Mouse (Mus musculus): Measurements from ENCODE around the gene Flvcr2. TPM values are rescaled to one million over a fixed set of nuclear protein-coding genes. Genes with fewer than 3 reads are reported as not detected.

Flvcr2 gene
- total RNA-seq, 1 experiment, result 6.7 TPM

- Histone ChIP-seq H3K4me3 (ENCODE audit: insufficient read depth in 1 of 2, low read depth in 1 of 2, low read length in 2 of 2, poor library complexity in 1 of 2, severe bottlenecking in 1 of 2) (no peak overlapping the region), H3K9me3 (ENCODE audit: control insufficient read depth, insufficient read depth, low read depth, low read length) (no peaks in the 10 kb centered on the region), H3K9ac (ENCODE audit: insufficient read depth, low read depth, low read length, poor library complexity, severe bottlenecking) (no peak overlapping the region), H3K36me3 (ENCODE audit: control insufficient read depth, insufficient read depth, low read length, poor library complexity, severe bottlenecking) (peaks cover 15% of the 10 kb centered on the region; the same call in 1 of the 2 replicates), H3K27ac (ENCODE audit: insufficient read depth, low read depth, low read length, poor library complexity, severe bottlenecking) (no peak overlapping the region), H3K4me1 (ENCODE audit: control insufficient read depth in 2 of 2, insufficient read depth in 2 of 2, low read length in 2 of 2, poor library complexity in 1 of 2) (no peaks in the 10 kb centered on the region; a peak in 1 of 4 replicates)
- no peak for TF ChIP-seq CHD2 (IDR thresholded peaks at IDR 0.05; ENCODE audit: low read depth, low read length)
- DNase-seq (ENCODE audit: low read depth, low spot score), result no peak
- in situ Hi-C loops (cut with MboI; ENCODE audit: low sequenced_read_pairs in 2 of 2, unreplicated experiment in 2 of 2), result no loop called here
Measured at GRCm38 (mm10) chr12:85853836-85854235, 107.5 kb downstream of the Flvcr2 start.

GRCm38 (mm10) chr12:85854271-85854670 is 107.9 kb downstream of the Flvcr2 start:
- Histone ChIP-seq H3K4me3 (ENCODE audit: insufficient read depth in 1 of 2, low read depth in 1 of 2, low read length in 2 of 2, poor library complexity in 1 of 2, severe bottlenecking in 1 of 2) (no peak overlapping the region), H3K27ac (ENCODE audit: insufficient read depth, low read depth, low read length, poor library complexity, severe bottlenecking) (no peak overlapping the region), H3K36me3 (ENCODE audit: control insufficient read depth, insufficient read depth, low read length, poor library complexity, severe bottlenecking) (peaks cover 13% of the 10 kb centered on the region; the same call in 1 of the 2 replicates), H3K4me1 (ENCODE audit: control insufficient read depth in 2 of 2, insufficient read depth in 2 of 2, low read length in 2 of 2, poor library complexity in 1 of 2) (no peaks in the 10 kb centered on the region; a peak in 1 of 4 replicates), H3K9me3 (ENCODE audit: control insufficient read depth, insufficient read depth, low read depth, low read length) (no peaks in the 10 kb centered on the region), H3K9ac (ENCODE audit: insufficient read depth, low read depth, low read length, poor library complexity, severe bottlenecking) (no peak overlapping the region)
- no peak for TF ChIP-seq ZC3H11A (IDR thresholded peaks at IDR 0.05; ENCODE audit: borderline replicate concordance, low read depth, low read length)
- no peak for TF ChIP-seq ZNF384 (IDR thresholded peaks at IDR 0.05; ENCODE audit: low read depth, low read length)
- TF ChIP-seq CHD2 (IDR thresholded peaks at IDR 0.05; ENCODE audit: low read depth, low read length), result no peak
- TF ChIP-seq HCFC1 (IDR thresholded peaks at IDR 0.05; ENCODE audit: borderline replicate concordance, insufficient read depth, low read length), result no peak
- no peak for TF ChIP-seq MAFK (IDR thresholded peaks at IDR 0.05; ENCODE audit: insufficient read depth, low read depth, low read length)
- in situ Hi-C loops (cut with MboI; ENCODE audit: low sequenced_read_pairs in 2 of 2, unreplicated experiment in 2 of 2), result no loop called here
- DNase-seq (ENCODE audit: low read depth, low spot score), result no peak

- H3K36me3 ChIP-seq (ENCODE audit: control insufficient read depth, insufficient read depth, low read length, poor library complexity, severe bottlenecking), result peaks cover 6% of the 10 kb centered on the region; the same call in 1 of the 2 replicates
- no peak overlapping the region for H3K9ac ChIP-seq (ENCODE audit: insufficient read depth, low read depth, low read length, poor library complexity, severe bottlenecking)
- H3K4me3 ChIP-seq (ENCODE audit: insufficient read depth in 1 of 2, low read depth in 1 of 2, low read length in 2 of 2, poor library complexity in 1 of 2, severe bottlenecking in 1 of 2), result no peak overlapping the region
- H3K9me3 ChIP-seq (ENCODE audit: control insufficient read depth, insufficient read depth, low read depth, low read length), result no peaks in the 10 kb centered on the region
- in situ Hi-C loops (cut with MboI; ENCODE audit: low sequenced_read_pairs in 2 of 2, unreplicated experiment in 2 of 2), result no loop called here
- H3K4me1 ChIP-seq (ENCODE audit: control insufficient read depth in 2 of 2, insufficient read depth in 2 of 2, low read length in 2 of 2, poor library complexity in 1 of 2), result no peaks in the 10 kb centered on the region
- no peak overlapping the region for H3K27ac ChIP-seq (ENCODE audit: insufficient read depth, low read depth, low read length, poor library complexity, severe bottlenecking)
- DNase-seq (ENCODE audit: low read depth, low spot score), result no peak
- TF ChIP-seq ZNF384 (IDR thresholded peaks at IDR 0.05; ENCODE audit: low read depth, low read length) (no peak), ZC3H11A (IDR thresholded peaks at IDR 0.05; ENCODE audit: borderline replicate concordance, low read depth, low read length) (no peak), HCFC1 (IDR thresholded peaks at IDR 0.05; ENCODE audit: borderline replicate concordance, insufficient read depth, low read length) (no peak), CHD2 (IDR thresholded peaks at IDR 0.05; ENCODE audit: low read depth, low read length) (no peak), MAFK (IDR thresholded peaks at IDR 0.05; ENCODE audit: insufficient read depth, low read depth, low read length) (no peak)
Measured at GRCm38 (mm10) chr12:85857300-85857699, 111.0 kb downstream of the Flvcr2 start.

GRCm38 (mm10) chr12:85859111-85859510 is 112.8 kb downstream of the Flvcr2 start:
- in situ Hi-C loops (cut with MboI; ENCODE audit: low sequenced_read_pairs in 2 of 2, unreplicated experiment in 2 of 2), result no loop called here
- peaks cover 6% of the 10 kb centered on the region for H3K36me3 ChIP-seq (ENCODE audit: control insufficient read depth, insufficient read depth, low read length, poor library complexity, severe bottlenecking)
- H3K9ac ChIP-seq (ENCODE audit: insufficient read depth, low read depth, low read length, poor library complexity, severe bottlenecking), result no peak overlapping the region
- DNase-seq (ENCODE audit: low read depth, low spot score), result no peak
- TF ChIP-seq CHD2 (IDR thresholded peaks at IDR 0.05; ENCODE audit: low read depth, low read length) (no peak), MAFK (IDR thresholded peaks at IDR 0.05; ENCODE audit: insufficient read depth, low read depth, low read length) (no peak), ZNF384 (IDR thresholded peaks at IDR 0.05; ENCODE audit: low read depth, low read length) (no peak), HCFC1 (IDR thresholded peaks at IDR 0.05; ENCODE audit: borderline replicate concordance, insufficient read depth, low read length) (no peak), ZC3H11A (IDR thresholded peaks at IDR 0.05; ENCODE audit: borderline replicate concordance, low read depth, low read length) (no peak)
- no peaks in the 10 kb centered on the region for H3K9me3 ChIP-seq (ENCODE audit: control insufficient read depth, insufficient read depth, low read depth, low read length)
- H3K27ac ChIP-seq (ENCODE audit: insufficient read depth, low read depth, low read length, poor library complexity, severe bottlenecking), result no peak overlapping the region
- no peaks in the 10 kb centered on the region for H3K4me1 ChIP-seq (ENCODE audit: control insufficient read depth in 2 of 2, insufficient read depth in 2 of 2, low read length in 2 of 2, poor library complexity in 1 of 2)
- H3K4me3 ChIP-seq (ENCODE audit: insufficient read depth in 1 of 2, low read depth in 1 of 2, low read length in 2 of 2, poor library complexity in 1 of 2, severe bottlenecking in 1 of 2), result no peak overlapping the region

- no peak overlapping the region for H3K9ac ChIP-seq (ENCODE audit: insufficient read depth, low read depth, low read length, poor library complexity, severe bottlenecking)
- TF ChIP-seq MAFK (IDR thresholded peaks at IDR 0.05; ENCODE audit: insufficient read depth, low read depth, low read length) (no peak), ZC3H11A (IDR thresholded peaks at IDR 0.05; ENCODE audit: borderline replicate concordance, low read depth, low read length) (no peak), ZNF384 (IDR thresholded peaks at IDR 0.05; ENCODE audit: low read depth, low read length) (no peak), HCFC1 (IDR thresholded peaks at IDR 0.05; ENCODE audit: borderline replicate concordance, insufficient read depth, low read length) (no peak), CHD2 (IDR thresholded peaks at IDR 0.05; ENCODE audit: low read depth, low read length) (no peak)
- peaks cover 6% of the 10 kb centered on the region for H3K36me3 ChIP-seq (ENCODE audit: control insufficient read depth, insufficient read depth, low read length, poor library complexity, severe bottlenecking)
- no peaks in the 10 kb centered on the region for H3K4me1 ChIP-seq (ENCODE audit: control insufficient read depth in 2 of 2, insufficient read depth in 2 of 2, low read length in 2 of 2, poor library complexity in 1 of 2)
- in situ Hi-C loops (cut with MboI; ENCODE audit: low sequenced_read_pairs in 2 of 2, unreplicated experiment in 2 of 2), result no loop called here
- no peak overlapping the region for H3K4me3 ChIP-seq (ENCODE audit: insufficient read depth in 1 of 2, low read depth in 1 of 2, low read length in 2 of 2, poor library complexity in 1 of 2, severe bottlenecking in 1 of 2)
- H3K27ac ChIP-seq (ENCODE audit: insufficient read depth, low read depth, low read length, poor library complexity, severe bottlenecking), result no peak overlapping the region
- no peak for DNase-seq (ENCODE audit: low read depth, low spot score)
- no peaks in the 10 kb centered on the region for H3K9me3 ChIP-seq (ENCODE audit: control insufficient read depth, insufficient read depth, low read depth, low read length)
Measured at GRCm38 (mm10) chr12:85859511-85860189, 113.3 kb downstream of the Flvcr2 start.

Measured in ES-E14 (cell line).